Mouse (Mus musculus) kidney, embryonic 16.5 days (tissue): ENCODE measurements around the gene Atp8a2. TPM values are rescaled to one million over a fixed set of nuclear protein-coding genes. Genes with fewer than 3 reads are reported as not detected.

Source experiments
- ATAC-seq: fragments of 200-750 bp; cut with Nextera tagmentation; 2 replicates; pipeline ENCODE4 v1.8.0; 2017; ENCODE audit warnings: moderate TSS enrichment; ENCODE audit not compliant: low FRiP score, low TSS enrichment
- H3K27ac ChIP-seq: fragments of 300-500 bp; sonication (generic); 2 replicates; pipeline ENCODE4 v1.5.1; 2014; ENCODE audit warnings: low read length
- H3K27me3 ChIP-seq: fragments of 300-500 bp; sonication (generic); 2 replicates; pipeline ENCODE4 v1.6.1; 2014; ENCODE audit warnings: low read length, control low read depth, mixed read lengths; ENCODE audit not compliant: insufficient read depth
- H3K36me3 ChIP-seq: fragments of 300-500 bp; sonication (generic); 2 replicates; pipeline ENCODE4 v1.6.1; 2014; ENCODE audit warnings: low read length, control low read depth, mixed read lengths; ENCODE audit not compliant: insufficient read depth
- H3K4me1 ChIP-seq: fragments of 300-500 bp; sonication (generic); 2 replicates; pipeline ENCODE4 v1.6.1; 2014; ENCODE audit warnings: low read length, control low read depth, mixed read lengths; ENCODE audit not compliant: insufficient read depth
- H3K4me2 ChIP-seq: fragments of 300-500 bp; sonication (generic); replicated peaks from 2 replicates; pipeline ENCODE4 v1.6.1; 2014; ENCODE audit warnings: low read depth, low read length
- H3K4me3 ChIP-seq: fragments of 300-500 bp; sonication (generic); 2 replicates; pipeline ENCODE4 v1.5.1; 2014; ENCODE audit warnings: mild to moderate bottlenecking, low read length
- H3K9ac ChIP-seq: fragments of 300-500 bp; sonication (generic); replicated peaks from 2 replicates; pipeline ENCODE4 v1.6.1; 2014; ENCODE audit warnings: low read length
- H3K9me3 ChIP-seq: fragments of 300-500 bp; sonication (generic); 2 replicates; pipeline ENCODE4 v1.6.1; 2016; ENCODE audit warnings: low read length, control low read depth
- whole genome bisulfite sequencing: fragments of 180-500 bp; shearing (Covaris S2); extraction: QIAGEN DNeasy Blood & Tissue Kit; methylation state at CpG from one replicate; pipeline ENCODE4 v1.1.7; 2014; 5-methylcytosine and 5-hydroxymethylcytosine counted together
- polyA plus RNA-seq: library from polyadenylated mRNA; unstranded; fragments of >200 nt; fragmentation: Nextera tagmentation; extraction: Ambion mirVana; gene quantifications from 2 replicates; pipeline ENCODE4 v1.2.1, GENCODE M21; 2015

The Atp8a2 gene
- polyA plus RNA-seq, 1 experiment from 2014 or later = 1.3 TPM

GRCm38 (mm10) chr14:60061023-60061422 is 136.0 kb downstream of the Atp8a2 start:
- H3K36me3 ChIP-seq = no peaks in the 10 kb centered on the region
- no peak overlapping the region for H3K9ac ChIP-seq
- no peaks in the 10 kb centered on the region for H3K4me1 ChIP-seq
- H3K9me3 ChIP-seq = no peaks in the 10 kb centered on the region
- no peak overlapping the region for H3K27ac ChIP-seq
- H3K4me2 ChIP-seq = no peak overlapping the region
- 81% methylated on average over 3 of the region's 3 CpGs for WGBS
- H3K27me3 ChIP-seq = no peaks in the 10 kb centered on the region
- H3K4me3 ChIP-seq = no peak overlapping the region
- no peak for ATAC-seq

DNA sequence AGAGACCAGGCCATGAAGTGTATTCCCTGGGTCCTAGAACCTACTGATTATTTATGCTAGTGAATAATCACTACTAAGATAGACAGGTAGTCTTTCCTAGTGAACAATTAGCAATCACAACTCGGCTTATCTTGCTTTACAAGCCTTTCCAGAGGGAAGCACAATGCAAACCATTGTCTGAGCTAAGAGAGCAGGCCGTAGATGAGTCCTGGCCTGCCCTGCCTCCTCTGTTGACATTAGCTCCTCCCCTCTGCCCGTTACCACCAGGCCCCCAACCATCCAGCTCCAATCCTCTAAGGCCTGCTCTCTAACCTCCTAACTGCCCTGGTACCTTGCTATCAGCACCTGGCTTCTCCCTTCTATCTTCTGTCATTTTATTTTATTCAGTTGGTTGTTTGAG is 138.1 kb downstream of the Atp8a2 start:
- H3K36me3 ChIP-seq = no peaks in the 10 kb centered on the region
- no peaks in the 10 kb centered on the region for H3K9me3 ChIP-seq
- H3K9ac ChIP-seq = no peak overlapping the region
- H3K27ac ChIP-seq = no peak overlapping the region
- ATAC-seq = no peak
- H3K27me3 ChIP-seq = no peaks in the 10 kb centered on the region
- no peaks in the 10 kb centered on the region for H3K4me1 ChIP-seq
- 43% methylated on average over 3 of the region's 3 CpGs for WGBS
- H3K4me2 ChIP-seq = no peak overlapping the region
- H3K4me3 ChIP-seq = no peak overlapping the region

DNA sequence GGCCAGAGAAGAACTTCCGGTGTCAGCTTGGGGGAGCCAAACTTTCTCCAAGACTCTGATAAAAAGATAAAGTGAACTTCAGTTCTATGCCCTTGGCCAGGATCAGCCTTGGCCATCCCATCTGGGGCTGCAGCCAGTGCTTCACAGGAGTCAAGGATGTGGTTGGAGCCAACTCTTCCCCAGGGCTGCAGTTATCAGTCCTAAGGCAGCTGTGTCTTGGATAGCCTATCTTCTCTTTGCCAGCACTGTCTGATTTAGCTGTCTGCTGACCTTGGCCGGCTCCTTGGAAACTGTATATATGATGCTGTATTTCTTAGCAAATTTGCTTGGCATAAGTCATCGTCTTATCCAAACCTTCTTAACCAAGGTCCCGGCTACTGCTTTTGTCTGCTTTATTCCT is 141.7 kb downstream of the Atp8a2 start:
- Histone ChIP-seq H3K36me3 (no peaks in the 10 kb centered on the region), H3K4me1 (no peaks in the 10 kb centered on the region), H3K9ac (no peak overlapping the region), H3K27ac (no peak overlapping the region), H3K4me2 (no peak overlapping the region), H3K27me3 (no peaks in the 10 kb centered on the region), H3K9me3 (no peaks in the 10 kb centered on the region), H3K4me3 (no peak overlapping the region)
- 91% methylated on average over 4 of the region's 4 CpGs for WGBS
- ATAC-seq = no peak

DNA sequence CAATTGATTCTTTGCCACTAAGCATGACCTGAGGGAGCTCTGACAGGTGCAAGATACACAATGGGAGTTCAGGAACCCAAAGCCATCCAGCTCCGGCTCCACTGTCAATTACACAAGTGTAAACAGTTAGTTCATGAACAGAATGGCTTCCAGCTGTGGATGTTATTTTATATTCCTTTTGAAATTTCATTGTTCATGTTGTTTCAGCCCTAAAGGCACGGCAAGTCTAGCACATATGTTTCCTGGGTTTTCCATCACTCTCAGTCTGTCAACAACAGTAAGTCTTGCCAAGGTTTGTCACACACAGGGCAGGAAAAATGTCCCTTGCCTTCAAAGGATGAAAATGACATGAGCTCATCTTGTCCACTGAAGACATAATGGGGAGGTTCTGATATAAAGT is 166.3 kb downstream of the Atp8a2 start:
- H3K27me3 ChIP-seq = no peaks in the 10 kb centered on the region
- no peak overlapping the region for H3K9ac ChIP-seq
- ATAC-seq = no peak
- H3K4me3 ChIP-seq = no peak overlapping the region
- no peak overlapping the region for H3K27ac ChIP-seq
- H3K36me3 ChIP-seq = no peaks in the 10 kb centered on the region
- peaks cover 4% of the 10 kb centered on the region; the same call in 1 of the 2 replicates for H3K4me1 ChIP-seq
- no peak overlapping the region for H3K4me2 ChIP-seq
- 56% methylated on average over 2 of the region's 2 CpGs for WGBS
- H3K9me3 ChIP-seq = peaks cover 5% of the 10 kb centered on the region; the same call in 1 of the 2 replicates

DNA sequence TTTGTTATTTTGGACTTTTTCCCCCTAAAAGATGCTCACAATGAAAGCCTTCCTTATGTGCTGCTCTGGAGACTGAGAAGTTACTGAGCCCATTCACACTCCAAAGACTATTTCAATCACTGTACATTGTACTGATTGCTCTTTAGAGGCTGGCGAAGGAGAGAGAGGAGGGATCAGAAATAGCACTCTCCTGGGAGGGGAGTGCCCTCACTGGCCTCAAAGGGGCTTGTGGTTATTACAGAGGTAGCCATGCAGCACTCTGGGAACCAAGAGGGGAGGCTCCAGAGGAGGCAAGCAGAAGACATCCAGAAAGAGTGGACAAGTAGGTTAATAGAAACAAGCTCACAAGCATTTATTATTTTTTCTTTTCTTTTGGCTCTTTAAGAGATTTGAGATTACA is 169.8 kb downstream of the Atp8a2 start:
- Histone ChIP-seq H3K36me3 (no peaks in the 10 kb centered on the region), H3K9ac (no peak overlapping the region), H3K4me2 (no peak overlapping the region), H3K4me1 (peaks cover 4% of the 10 kb centered on the region; the same call in 1 of the 2 replicates), H3K27ac (no peak overlapping the region), H3K9me3 (no peaks in the 10 kb centered on the region), H3K4me3 (no peak overlapping the region), H3K27me3 (no peaks in the 10 kb centered on the region)
- no peak for ATAC-seq
- 37% methylated on average over 1 of the region's 1 CpGs for WGBS

GRCm38 (mm10) chr14:60026647-60027046 is 170.3 kb downstream of the Atp8a2 start:
- ATAC-seq = no peak
- WGBS = 33% methylated on average over 8 of the region's 8 CpGs
- Histone ChIP-seq H3K4me3 (no peak overlapping the region), H3K27me3 (no peaks in the 10 kb centered on the region), H3K9ac (no peak overlapping the region), H3K4me1 (peaks cover 4% of the 10 kb centered on the region; the same call in 1 of the 2 replicates), H3K27ac (no peak overlapping the region), H3K9me3 (no peaks in the 10 kb centered on the region), H3K4me2 (no peak overlapping the region), H3K36me3 (no peaks in the 10 kb centered on the region)

DNA sequence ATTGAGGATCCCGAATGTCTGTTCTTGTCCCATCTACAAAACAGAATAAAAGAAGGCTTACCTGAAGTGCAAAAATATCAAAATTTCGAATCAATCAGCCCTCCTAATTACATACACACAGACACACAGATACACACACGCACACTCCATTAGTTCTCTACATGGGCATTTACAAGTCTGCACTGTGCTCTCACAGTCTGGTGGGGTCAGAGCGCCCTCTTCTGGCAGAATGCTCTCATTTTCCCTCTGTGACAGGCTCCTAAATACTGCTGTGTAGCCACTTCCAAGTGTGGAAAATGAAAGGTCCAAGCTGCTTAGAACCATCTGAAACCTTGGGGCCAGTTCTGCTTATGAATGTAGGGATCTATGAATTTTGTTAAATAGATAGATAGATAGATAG is 181.1 kb downstream of the Atp8a2 start:
- Histone ChIP-seq H3K36me3 (no peaks in the 10 kb centered on the region), H3K27ac (no peak overlapping the region), H3K4me2 (no peak overlapping the region), H3K4me3 (no peak overlapping the region), H3K9me3 (no peaks in the 10 kb centered on the region), H3K4me1 (no peaks in the 10 kb centered on the region), H3K27me3 (no peaks in the 10 kb centered on the region), H3K9ac (no peak overlapping the region)
- 29% methylated on average over 4 of the region's 4 CpGs for WGBS
- peak; percentile 83 for ATAC-seq

DNA sequence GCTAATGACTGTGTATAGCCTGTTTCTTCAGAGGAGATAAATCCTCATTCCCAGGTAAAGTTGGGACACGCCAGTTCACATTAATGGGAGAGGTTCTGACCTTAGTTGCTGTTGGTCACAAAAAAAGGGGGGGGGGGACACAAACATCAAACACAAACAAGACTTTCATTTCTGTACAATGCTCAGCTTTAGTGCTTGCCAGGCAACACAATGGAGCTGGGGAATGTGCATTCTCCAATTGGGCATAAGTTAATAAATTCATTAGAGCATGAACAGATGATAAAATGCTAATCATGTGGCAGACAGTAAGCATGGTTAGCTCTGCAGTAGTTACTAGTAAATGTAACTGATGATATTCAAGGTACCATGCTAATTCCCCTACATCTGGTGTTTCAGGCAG is 195.2 kb downstream of the Atp8a2 start:
- 79% methylated on average over 1 of the region's 1 CpGs for WGBS
- no peak for ATAC-seq

GRCm38 (mm10) chr14:59988860-59989259 is 208.1 kb downstream of the Atp8a2 start:
- H3K4me1 ChIP-seq = no peaks in the 10 kb centered on the region
- H3K4me3 ChIP-seq = no peak overlapping the region
- no peak for ATAC-seq
- H3K4me2 ChIP-seq = no peak overlapping the region
- H3K9me3 ChIP-seq = no peaks in the 10 kb centered on the region
- 62% methylated on average over 5 of the region's 5 CpGs for WGBS
- no peak overlapping the region for H3K9ac ChIP-seq
- no peaks in the 10 kb centered on the region for H3K36me3 ChIP-seq
- no peak overlapping the region for H3K27ac ChIP-seq
- no peaks in the 10 kb centered on the region for H3K27me3 ChIP-seq

More for the DNA sequence above, 195.2 kb downstream of the Atp8a2 start:
- Histone ChIP-seq H3K27ac (no peak overlapping the region), H3K9me3 (no peaks in the 10 kb centered on the region), H3K4me3 (no peak overlapping the region), H3K9ac (no peak overlapping the region), H3K36me3 (no peaks in the 10 kb centered on the region), H3K4me1 (no peaks in the 10 kb centered on the region), H3K27me3 (no peaks in the 10 kb centered on the region), H3K4me2 (no peak overlapping the region)

DNA sequence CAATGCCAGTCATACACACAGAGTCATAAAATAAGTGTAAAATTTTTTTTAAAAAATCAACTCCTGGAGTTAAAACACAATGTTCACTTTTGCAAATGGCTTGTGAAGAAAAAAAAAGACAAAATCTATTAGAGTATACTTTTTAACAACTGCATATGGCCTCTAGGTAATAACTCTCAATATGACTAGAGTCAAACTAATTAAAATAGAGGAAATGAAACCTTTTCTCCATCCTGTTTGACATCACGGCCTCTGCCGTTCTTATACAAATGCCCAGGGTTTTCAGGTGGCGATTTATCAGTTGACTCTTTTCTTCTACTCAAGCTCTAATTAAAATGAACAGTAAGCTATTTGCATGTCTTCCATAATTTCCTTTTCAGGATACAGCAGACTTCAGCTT is 209.0 kb downstream of the Atp8a2 start:
- H3K4me1 ChIP-seq = no peaks in the 10 kb centered on the region
- no peak overlapping the region for H3K4me2 ChIP-seq
- H3K27me3 ChIP-seq = no peaks in the 10 kb centered on the region
- no peak overlapping the region for H3K27ac ChIP-seq
- H3K9me3 ChIP-seq = no peaks in the 10 kb centered on the region
- no peaks in the 10 kb centered on the region for H3K36me3 ChIP-seq
- 81% methylated on average over 3 of the region's 3 CpGs for WGBS
- no peak overlapping the region for H3K4me3 ChIP-seq
- no peak for ATAC-seq
- no peak overlapping the region for H3K9ac ChIP-seq
